In genomic region chr15:86172124-86172523, GRCm38 (mm10) we compare ENCODE assay signal across 15 mouse cellular contexts. TPM values are rescaled to one million over a fixed set of nuclear protein-coding genes. Genes with fewer than 3 reads are reported as not detected.
A peak's percentile ranks its signal among the peaks of the same experiment; 100 is the strongest.
DNase-seq lines count a peak whose midpoint lies in the region; ATAC-seq and TF ChIP-seq lines count a peak whose summit lies in the region.
"Had no signal": no experiment of that assay in that cellular context is flagged by ENCODE, and none has a peak within 500 bp of the region (broad histone marks: within the 10 kb centered on the region; RNA-seq: fewer than 3 reads in every experiment).

No protein-coding gene starts in this region.

- H3K4me3 ChIP-seq in testis, adult 2 months (ENCODE audit: control insufficient read depth, low read depth, low read length) = no peak overlapping the region
- no peak overlapping the region for H3K4me3 ChIP-seq in heart, embryonic 12.5 days
- H3K4me3 ChIP-seq in myocyte = no peak overlapping the region
- no peak overlapping the region for H3K4me3 ChIP-seq in forebrain, embryonic 15.5 days
- no peak overlapping the region for H3K4me3 ChIP-seq in forebrain, embryonic 10.5 days
- H3K4me3 ChIP-seq: embryonic facial prominence, embryonic 15.5 days; limb, embryonic 15.5 days had no signal

- peak overlapping the region; percentile 23; the same call in 1 of the 2 replicates for H3K27ac ChIP-seq in testis, adult 2 months (ENCODE audit: control insufficient read depth, insufficient read depth, low read depth, low read length)
- peak overlapping the region; percentile 67; the same call in 1 of the 2 replicates for H3K27ac ChIP-seq in heart, embryonic 12.5 days (ENCODE audit: poor library complexity, severe bottlenecking)
- H3K27ac ChIP-seq in forebrain, embryonic 15.5 days (replicated peaks) = no peak overlapping the region
- H3K27ac ChIP-seq in forebrain, embryonic 10.5 days = no peak overlapping the region
- H3K27ac ChIP-seq: limb, embryonic 15.5 days; stomach, postnatal 0 days had no signal

- H3K4me2 ChIP-seq in heart, embryonic 12.5 days = peak overlapping the region; percentile 38; the same call in 1 of the 2 replicates
- no peak overlapping the region for H3K4me2 ChIP-seq in myocyte (ENCODE audit: low read depth)
- no peak overlapping the region for H3K4me2 ChIP-seq in forebrain, embryonic 15.5 days (replicated peaks)
- H3K4me2 ChIP-seq: embryonic facial prominence, embryonic 15.5 days; limb, embryonic 15.5 days had no signal

- H3K79me2 ChIP-seq in myocyte (ENCODE audit: control insufficient read depth, insufficient read depth) = no peaks in the 10 kb centered on the region

- no peak overlapping the region for H3ac ChIP-seq in myocyte (ENCODE audit: control insufficient read depth, insufficient read length)

- TF ChIP-seq CTCF in testis, adult 2 months (IDR thresholded peaks at IDR 0.05; ENCODE audit: control insufficient read depth, insufficient read depth, insufficient replicate concordance, low read depth, low read length) = no peak

- WGBS in heart, embryonic 12.5 days = 20% methylated on average over 3 of the region's 3 CpGs
- 60% methylated on average over 3 of the region's 3 CpGs for WGBS in forebrain, embryonic 15.5 days
- WGBS in forebrain, embryonic 10.5 days = 78% methylated on average over 3 of the region's 3 CpGs

- DNase-seq in cerebellum, adult 11-12 months = peak; percentile 35
- DNase-seq in testis, postnatal 14 days (ENCODE audit: low spot score) = no peak
- DNase-seq in forebrain, embryonic 10.5 days (ENCODE audit: extremely low spot score, low spot score) = no peak
- DNase-seq: cerebellum, postnatal 14 days; forebrain, postnatal 0 days; kidney, postnatal 4 days; lung, postnatal 36 days had no signal

- ATAC-seq in cerebellum, adult (ENCODE audit: insufficient number of reproducible peaks, low FRiP score, low TSS enrichment) = no peak
- no peak for ATAC-seq in heart, embryonic 12.5 days (ENCODE audit: insufficient number of reproducible peaks, low FRiP score)
- no peak for ATAC-seq in forebrain, embryonic 15.5 days (replicated peaks)
- ATAC-seq: forebrain, postnatal 0 days had no signal

- TF ChIP-seq POLR2A in testis, adult 2 months (IDR thresholded peaks at IDR 0.05; ENCODE audit: control insufficient read depth, low read depth, low read length) = no peak
- TF ChIP-seq POLR2A in myocyte (IDR thresholded peaks at IDR 0.05; ENCODE audit: insufficient read length, low read depth) = no peak

- no peaks in the 10 kb centered on the region for H3K27me3 ChIP-seq in testis, adult 2 months (ENCODE audit: control insufficient read depth, insufficient read depth, low read length)
- H3K27me3 ChIP-seq in heart, embryonic 12.5 days (replicated peaks) = no peaks in the 10 kb centered on the region
- H3K27me3 ChIP-seq in myocyte (ENCODE audit: control insufficient read depth, insufficient read depth, insufficient read length) = no peaks in the 10 kb centered on the region
- H3K27me3 ChIP-seq in forebrain, embryonic 15.5 days = no peaks in the 10 kb centered on the region
- H3K27me3 ChIP-seq in forebrain, embryonic 10.5 days (ENCODE audit: poor library complexity, severe bottlenecking) = no peaks in the 10 kb centered on the region
- H3K27me3 ChIP-seq: embryonic facial prominence, embryonic 15.5 days; limb, embryonic 15.5 days had no signal

- H3K36me3 ChIP-seq in testis, adult 2 months (ENCODE audit: control insufficient read depth, insufficient read depth, low read length) = no peaks in the 10 kb centered on the region
- no peaks in the 10 kb centered on the region for H3K36me3 ChIP-seq in heart, embryonic 12.5 days
- no peaks in the 10 kb centered on the region for H3K36me3 ChIP-seq in myocyte (ENCODE audit: control insufficient read depth, insufficient read depth)
- no peaks in the 10 kb centered on the region for H3K36me3 ChIP-seq in forebrain, embryonic 15.5 days
- H3K36me3 ChIP-seq in forebrain, embryonic 10.5 days (replicated peaks) = no peaks in the 10 kb centered on the region
- H3K36me3 ChIP-seq: embryonic facial prominence, embryonic 15.5 days; limb, embryonic 15.5 days had no signal

- H3K9ac ChIP-seq in heart, embryonic 12.5 days = no peak overlapping the region
- no peak overlapping the region for H3K9ac ChIP-seq in forebrain, embryonic 15.5 days (replicated peaks)
- H3K9ac ChIP-seq: embryonic facial prominence, embryonic 15.5 days; forebrain, postnatal 0 days; limb, embryonic 15.5 days had no signal

- peaks cover 8% of the 10 kb centered on the region for H3K4me1 ChIP-seq in testis, adult 2 months (ENCODE audit: control insufficient read depth, insufficient read depth, low read length)
- H3K4me1 ChIP-seq in heart, embryonic 12.5 days (replicated peaks) = peaks cover 88% of the 10 kb centered on the region
- H3K4me1 ChIP-seq in forebrain, embryonic 15.5 days = peaks cover 19% of the 10 kb centered on the region
- peaks cover 64% of the 10 kb centered on the region for H3K4me1 ChIP-seq in forebrain, embryonic 10.5 days

- H3K9me3 ChIP-seq in heart, embryonic 12.5 days (replicated peaks) = no peaks in the 10 kb centered on the region
- H3K9me3 ChIP-seq in forebrain, embryonic 15.5 days = no peaks in the 10 kb centered on the region
- no peaks in the 10 kb centered on the region for H3K9me3 ChIP-seq in forebrain, embryonic 10.5 days
- H3K9me3 ChIP-seq: embryonic facial prominence, embryonic 15.5 days; limb, embryonic 15.5 days had no signal

TF ChIP-seq in myocyte, 11 proteins besides CTCF, POLR2A, EP300 and RAD21:
- peak; percentile 63 for TF ChIP-seq TCF12 (IDR thresholded peaks at IDR 0.05; ENCODE audit: insufficient read depth, poor library complexity, severe bottlenecking)
- TF ChIP-seq USF1 (IDR thresholded peaks at IDR 0.05; ENCODE audit: low read depth) = no peak
- TF ChIP-seq REST (IDR thresholded peaks at IDR 0.05; ENCODE audit: insufficient read depth, insufficient read length) = no peak
- TF ChIP-seq E2F4 (IDR thresholded peaks at IDR 0.05; ENCODE audit: insufficient read depth) = no peak
- peak; percentile 69 to 99 (median 96) for TF ChIP-seq MYOG (IDR thresholded peaks at IDR 0.05; ENCODE audit: control insufficient read depth in 1 of 3, insufficient read depth in 1 of 3, insufficient read length in 2 of 3, low read depth in 2 of 3)
- TF ChIP-seq POLR2AphosphoS2 (IDR thresholded peaks at IDR 0.05; ENCODE audit: insufficient read length, low read depth) = no peak
- peak; percentile 91 for TF ChIP-seq TCF3 (IDR thresholded peaks at IDR 0.05; ENCODE audit: insufficient read length, low read depth)
- peak; percentile 32 to 97 (median 94) for TF ChIP-seq MYOD1 (IDR thresholded peaks at IDR 0.05; ENCODE audit: control insufficient read depth in 1 of 3, insufficient read length in 2 of 3, low read depth in 2 of 3)

RNA-seq across cellular contexts. Expression of gene Cerk, which starts 13.8 kb away (rescaled TPM):
- 61.5 and 61.7 TPM in 2 replicates for polyA plus RNA-seq in testis, adult 2 months (2012; rRNA removed)
- polyA plus RNA-seq in heart, embryonic 12.5 days (2016; fragmentation: Nextera tagmentation; extraction: Ambion mirVana) = 15.3 and 16.3 TPM in 2 replicates
- 13.8 TPM for polyA plus RNA-seq in myocyte (2012; fragmentation: generic; extraction: Trizol)
- polyA plus RNA-seq in forebrain, embryonic 15.5 days (2015; fragmentation: Nextera tagmentation; extraction: Ambion mirVana) = 21.7 and 23.5 TPM in 2 replicates
- polyA plus RNA-seq in forebrain, embryonic 10.5 days (2016; fragmentation: Nextera tagmentation; extraction: Ambion mirVana) = 10.7 and 10.9 TPM in 2 replicates

RNA-seq across cellular contexts. Expression of gene Tbc1d22a, which starts 42.1 kb away (rescaled TPM):
- 19.5 and 23.0 TPM in 2 replicates for polyA plus RNA-seq in testis, adult 2 months (2012; rRNA removed)
- polyA plus RNA-seq in heart, embryonic 12.5 days (2016; fragmentation: Nextera tagmentation; extraction: Ambion mirVana) = 10.3 and 10.7 TPM in 2 replicates
- polyA plus RNA-seq in myocyte (2012; fragmentation: generic; extraction: Trizol) = 30.5 TPM
- polyA plus RNA-seq in forebrain, embryonic 15.5 days (2015; fragmentation: Nextera tagmentation; extraction: Ambion mirVana) = 12.9 and 13.1 TPM in 2 replicates
- polyA plus RNA-seq in forebrain, embryonic 10.5 days (2016; fragmentation: Nextera tagmentation; extraction: Ambion mirVana) = 9.5 and 10.8 TPM in 2 replicates

Comparison
In these comparisons a context has a peak if more than half of its experiments do, and no peak if none do; other contexts are left out.
1. H3K27ac ChIP-seq: peak in testis, adult 2 months (single experiment) and heart, embryonic 12.5 days (single experiment); none in forebrain, embryonic 15.5 days (single experiment) and forebrain, embryonic 10.5 days (single experiment).